Mouse (Mus musculus): ENCODE results near the gene Tubgcp5. TPM values are rescaled to one million over a fixed set of nuclear protein-coding genes. Genes with fewer than 3 reads are reported as not detected.

Gene Tubgcp5
- total and polyA plus RNA-seq, 2 experiments from 2014 or later = 8.5 to 23.8 TPM

- no peak overlapping the region for H3K4me3 ChIP-seq (ENCODE audit: low read depth, low read length)
- no peaks in the 10 kb centered on the region for H3K36me3 ChIP-seq (replicated peaks; ENCODE audit: control insufficient read depth, insufficient read depth, low read length)
- peaks cover 6% of the 10 kb centered on the region for H3K4me1 ChIP-seq (ENCODE audit: control insufficient read depth, insufficient read depth)
- H3K9ac ChIP-seq (replicated peaks; ENCODE audit: low read depth, low read length) = no peak overlapping the region
- DNase-seq (ENCODE audit: low spot score) (no peak), ATAC-seq (ENCODE audit: insufficient read depth, low read depth) (no peak)
- 74% methylated on average over 4 of the region's 4 CpGs for WGBS
- H3K4me2 ChIP-seq (ENCODE audit: low read depth, low read length) = no peak overlapping the region
- TF ChIP-seq CTCF (IDR thresholded peaks at IDR 0.05; ENCODE audit: low read depth) (no peak), EP300 (IDR thresholded peaks at IDR 0.05; ENCODE audit: low read depth) (no peak)
- no peaks in the 10 kb centered on the region for H3K27me3 ChIP-seq (ENCODE audit: control insufficient read depth, insufficient read depth, low read length)
- no peak overlapping the region for H3K27ac ChIP-seq (ENCODE audit: low read depth)
- H3K9me3 ChIP-seq (replicated peaks; ENCODE audit: control insufficient read depth, low read length) = no peaks in the 10 kb centered on the region
These were observed 67.2 kb downstream of the Tubgcp5 start for GRCm38 (mm10) chr7:55861175-55861574.

GRCm38 (mm10) chr7:55865044-55865443, 71.1 kb downstream of the Tubgcp5 start:
- Histone ChIP-seq H3K4me2 (ENCODE audit: low read depth, low read length) (no peak overlapping the region), H3K27ac (ENCODE audit: low read depth) (no peak overlapping the region), H3K4me1 (ENCODE audit: control insufficient read depth, insufficient read depth) (no peaks in the 10 kb centered on the region; the same call in 1 of the 2 replicates), H3K4me3 (ENCODE audit: low read depth, low read length) (no peak overlapping the region), H3K9ac (replicated peaks; ENCODE audit: low read depth, low read length) (no peak overlapping the region), H3K27me3 (ENCODE audit: control insufficient read depth, insufficient read depth, low read length) (no peaks in the 10 kb centered on the region), H3K9me3 (replicated peaks; ENCODE audit: control insufficient read depth, low read length) (no peaks in the 10 kb centered on the region), H3K36me3 (replicated peaks; ENCODE audit: control insufficient read depth, insufficient read depth, low read length) (no peaks in the 10 kb centered on the region)
- DNase-seq (ENCODE audit: low spot score) (no peak), ATAC-seq (ENCODE audit: insufficient read depth, low read depth) (no peak)
- TF ChIP-seq EP300 (IDR thresholded peaks at IDR 0.05; ENCODE audit: low read depth) (no peak), CTCF (IDR thresholded peaks at IDR 0.05; ENCODE audit: low read depth) (no peak)

GRCm38 (mm10) chr7:55865750-55866416, 71.9 kb downstream of the Tubgcp5 start:
- H3K4me3 ChIP-seq (ENCODE audit: low read depth, low read length) = no peak overlapping the region
- TF ChIP-seq EP300 (IDR thresholded peaks at IDR 0.05; ENCODE audit: low read depth) = no peak
- no peak for TF ChIP-seq CTCF (IDR thresholded peaks at IDR 0.05; ENCODE audit: low read depth)
- no peak overlapping the region for H3K4me2 ChIP-seq (ENCODE audit: low read depth, low read length)
- no peaks in the 10 kb centered on the region for H3K36me3 ChIP-seq (replicated peaks; ENCODE audit: control insufficient read depth, insufficient read depth, low read length)
- no peak for DNase-seq (ENCODE audit: low spot score)
- no peaks in the 10 kb centered on the region; the same call in 1 of the 2 replicates for H3K4me1 ChIP-seq (ENCODE audit: control insufficient read depth, insufficient read depth)
- no peak overlapping the region for H3K27ac ChIP-seq (ENCODE audit: low read depth)
- ATAC-seq (ENCODE audit: insufficient read depth, low read depth) = no peak
- 73% methylated on average over 8 of the region's 8 CpGs for WGBS
- no peaks in the 10 kb centered on the region for H3K27me3 ChIP-seq (ENCODE audit: control insufficient read depth, insufficient read depth, low read length)
- H3K9ac ChIP-seq (replicated peaks; ENCODE audit: low read depth, low read length) = no peak overlapping the region
- no peaks in the 10 kb centered on the region for H3K9me3 ChIP-seq (replicated peaks; ENCODE audit: control insufficient read depth, low read length)

GRCm38 (mm10) chr7:55868247-55868646, 74.3 kb downstream of the Tubgcp5 start:
- WGBS = 83% methylated on average over 7 of the region's 7 CpGs
- no peak for ATAC-seq (ENCODE audit: insufficient read depth, low read depth)
- Histone ChIP-seq H3K27ac (ENCODE audit: low read depth) (no peak overlapping the region), H3K4me1 (ENCODE audit: control insufficient read depth, insufficient read depth) (no peaks in the 10 kb centered on the region; the same call in 1 of the 2 replicates), H3K27me3 (ENCODE audit: control insufficient read depth, insufficient read depth, low read length) (no peaks in the 10 kb centered on the region), H3K9me3 (replicated peaks; ENCODE audit: control insufficient read depth, low read length) (no peaks in the 10 kb centered on the region), H3K9ac (replicated peaks; ENCODE audit: low read depth, low read length) (no peak overlapping the region), H3K4me2 (ENCODE audit: low read depth, low read length) (no peak overlapping the region), H3K4me3 (ENCODE audit: low read depth, low read length) (no peak overlapping the region), H3K36me3 (replicated peaks; ENCODE audit: control insufficient read depth, insufficient read depth, low read length) (peaks cover 6% of the 10 kb centered on the region)
- TF ChIP-seq EP300 (IDR thresholded peaks at IDR 0.05; ENCODE audit: low read depth) (no peak), CTCF (IDR thresholded peaks at IDR 0.05; ENCODE audit: low read depth) (no peak)
- DNase-seq (ENCODE audit: low spot score) = no peak

DNA sequence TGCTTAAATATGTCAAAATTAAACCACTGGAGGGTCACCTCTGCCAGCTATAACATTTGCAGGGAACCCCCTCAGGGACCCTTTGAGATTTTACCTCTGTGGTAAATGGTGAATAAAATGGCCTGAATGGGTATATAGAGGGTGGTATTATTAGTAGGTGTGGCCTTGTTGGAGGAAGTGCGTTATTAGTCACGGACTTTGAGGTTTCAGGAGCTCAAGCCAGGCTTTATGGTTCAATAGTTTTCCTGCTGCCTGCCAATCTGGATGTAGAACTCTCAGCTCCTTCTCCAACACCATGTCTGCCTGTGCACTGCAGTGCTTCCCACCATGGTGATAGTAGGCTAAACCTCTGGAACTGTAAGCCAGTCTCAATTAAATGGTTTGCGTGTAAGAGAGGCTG, 75.3 kb downstream of the Tubgcp5 start:
- ATAC-seq (ENCODE audit: insufficient read depth, low read depth) = no peak
- no peak overlapping the region for H3K4me2 ChIP-seq (ENCODE audit: low read depth, low read length)
- H3K9ac ChIP-seq (replicated peaks; ENCODE audit: low read depth, low read length) = no peak overlapping the region
- H3K4me1 ChIP-seq (ENCODE audit: control insufficient read depth, insufficient read depth) = no peaks in the 10 kb centered on the region
- no peak overlapping the region for H3K4me3 ChIP-seq (ENCODE audit: low read depth, low read length)
- no peaks in the 10 kb centered on the region for H3K27me3 ChIP-seq (ENCODE audit: control insufficient read depth, insufficient read depth, low read length)
- H3K27ac ChIP-seq (ENCODE audit: low read depth) = no peak overlapping the region
- H3K9me3 ChIP-seq (replicated peaks; ENCODE audit: control insufficient read depth, low read length) = no peaks in the 10 kb centered on the region
- no peak for DNase-seq (ENCODE audit: low spot score)
- 86% methylated on average over 3 of the region's 3 CpGs for WGBS
- TF ChIP-seq EP300 (IDR thresholded peaks at IDR 0.05; ENCODE audit: low read depth) (no peak), CTCF (IDR thresholded peaks at IDR 0.05; ENCODE audit: low read depth) (no peak)
- peaks cover 15% of the 10 kb centered on the region for H3K36me3 ChIP-seq (replicated peaks; ENCODE audit: control insufficient read depth, insufficient read depth, low read length)

Data from heart, postnatal 0 days (tissue).